Comparison of ENCODE assay signal across 23 mouse cellular contexts in genomic region chr1:125800506-125800905, GRCm38 (mm10).
"Had no signal": no experiment of that assay in that cellular context is flagged by ENCODE, and none has a peak within 500 bp of the region (broad histone marks: within the 10 kb centered on the region; RNA-seq: fewer than 3 reads in every experiment).

No protein-coding gene starts in this region.

- H3K27ac ChIP-seq: liver, embryonic 13.5 days; liver, embryonic 15.5 days; lung, embryonic 15.5 days; macrophage; midbrain, embryonic 13.5 days; midbrain, embryonic 15.5 days; neural tube, embryonic 13.5 days; neural tube, embryonic 15.5 days had no signal

- H3K4me3 ChIP-seq: liver, embryonic 13.5 days; liver, embryonic 15.5 days; lung, embryonic 15.5 days; megakaryocyte, embryonic 14.5 days; midbrain, embryonic 13.5 days; midbrain, embryonic 15.5 days; myocyte; neural tube, embryonic 13.5 days; neural tube, embryonic 15.5 days had no signal

- H3K4me1 ChIP-seq: liver, embryonic 13.5 days; liver, embryonic 15.5 days; lung, embryonic 15.5 days; megakaryocyte, embryonic 14.5 days; midbrain, embryonic 13.5 days; midbrain, embryonic 15.5 days; neural tube, embryonic 13.5 days; neural tube, embryonic 15.5 days had no signal

- H3K27me3 ChIP-seq: liver, embryonic 13.5 days; liver, embryonic 15.5 days; lung, embryonic 15.5 days; megakaryocyte, embryonic 14.5 days; midbrain, embryonic 13.5 days; midbrain, embryonic 15.5 days; neural tube, embryonic 13.5 days; neural tube, embryonic 15.5 days had no signal

- ATAC-seq: liver, postnatal 0 days; midbrain, embryonic 13.5 days; midbrain, embryonic 15.5 days had no signal

- DNase-seq: liver, embryonic 13.5 days; liver, postnatal 0 days; lung, adult 2 months; lung, postnatal 10 days; retina, postnatal 1 day; right cerebral cortex, adult 18-20 months; right cerebral cortex, postnatal 25 days; right cerebral cortex, postnatal 4 days; spleen, adult 18-20 months; thymus, adult 2 months; thymus, postnatal 25 days; thymus, postnatal 4 days had no signal

- H3K4me2 ChIP-seq: liver, embryonic 11.5 days; liver, embryonic 13.5 days; liver, embryonic 15.5 days; lung, embryonic 15.5 days; midbrain, embryonic 11.5 days; midbrain, embryonic 13.5 days; midbrain, embryonic 15.5 days; neural tube, embryonic 13.5 days; neural tube, embryonic 15.5 days had no signal

- H3K36me3 ChIP-seq: liver, embryonic 13.5 days; liver, embryonic 15.5 days; lung, embryonic 15.5 days; midbrain, embryonic 13.5 days; midbrain, embryonic 15.5 days; neural tube, embryonic 13.5 days; neural tube, embryonic 15.5 days had no signal

- H3K9ac ChIP-seq: liver, embryonic 13.5 days; liver, embryonic 15.5 days; liver, postnatal 0 days; lung, embryonic 15.5 days; midbrain, embryonic 13.5 days; midbrain, embryonic 15.5 days; neural tube, embryonic 13.5 days; neural tube, embryonic 15.5 days had no signal

- H3K9me3 ChIP-seq: liver, embryonic 13.5 days; liver, embryonic 15.5 days; lung, embryonic 15.5 days; midbrain, embryonic 15.5 days had no signal
